Mouse (Mus musculus) stomach, embryonic 16.5 days (tissue): ENCODE measurements around the gene Spem1. TPM values are rescaled to one million over a fixed set of nuclear protein-coding genes. Genes with fewer than 3 reads are reported as not detected.

Experiments
- ATAC-seq: fragments of 200-750 bp; cut with Nextera tagmentation; 2 replicates; pipeline ENCODE4 v1.8.0; 2017; ENCODE audit warnings: moderate number of reproducible peaks, moderate TSS enrichment; ENCODE audit not compliant: insufficient read depth, low FRiP score
- H3K27ac ChIP-seq: fragments of 300-500 bp; sonication (generic); 2 replicates; pipeline ENCODE4 v1.5.1; 2014; ENCODE audit warnings: low read length
- H3K27me3 ChIP-seq: fragments of 300-500 bp; sonication (generic); 2 replicates; pipeline ENCODE4 v1.6.1; 2014; ENCODE audit warnings: low read length, control low read depth, mixed read lengths; ENCODE audit not compliant: control insufficient read depth, insufficient read depth
- H3K36me3 ChIP-seq: fragments of 300-500 bp; sonication (generic); 2 replicates; pipeline ENCODE4 v1.6.1; 2014; ENCODE audit warnings: low read length; ENCODE audit not compliant: control insufficient read depth, insufficient read depth
- H3K4me1 ChIP-seq: fragments of 300-500 bp; sonication (generic); 2 replicates; pipeline ENCODE4 v1.6.1; 2014; ENCODE audit warnings: low read length, control low read depth, mixed read lengths; ENCODE audit not compliant: control insufficient read depth, insufficient read depth
- H3K4me2 ChIP-seq: fragments of 300-500 bp; sonication (generic); 2 replicates; pipeline ENCODE4 v1.6.1; 2014; ENCODE audit warnings: low read depth, low read length, mixed read lengths
- H3K4me3 ChIP-seq: fragments of 300-500 bp; sonication (generic); replicated peaks from 2 replicates; pipeline ENCODE4 v1.5.1; 2014; ENCODE audit warnings: mild to moderate bottlenecking, low read length
- H3K9ac ChIP-seq: fragments of 300-500 bp; sonication (generic); 2 replicates; pipeline ENCODE4 v1.6.1; 2014; ENCODE audit warnings: low read length
- H3K9me3 ChIP-seq: fragments of 300-500 bp; sonication (generic); replicated peaks from 2 replicates; pipeline ENCODE4 v1.6.1; 2016; ENCODE audit warnings: low read length, control low read depth; ENCODE audit not compliant: control insufficient read depth
- WGBS: fragments of 180-500 bp; shearing (Covaris S2); extraction: QIAGEN DNeasy Blood & Tissue Kit; methylation state at CpG from one replicate; pipeline ENCODE4 v1.1.7; 2014; 5-methylcytosine and 5-hydroxymethylcytosine counted together
- polyA plus RNA-seq: library from polyadenylated mRNA; unstranded; fragments of >200 nt; fragmentation: Nextera tagmentation; extraction: Ambion mirVana; gene quantifications from 2 replicates; pipeline ENCODE4 v1.2.1, GENCODE M21; 2015

Gene Spem1
- polyA plus RNA-seq, 1 experiment from 2014 or later, result not detected

- 74% methylated on average over 10 of the region's 10 CpGs for WGBS
- H3K36me3 ChIP-seq, result 0 out of 2 replicates have a peak, but pooled peaks cover 9% of the 10 kb centered on the region
Observed at GRCm38 (mm10) chr11:69854680-69855079, 32.7 kb upstream of the Spem1 start.

GRCm38 (mm10) chr11:69853994-69854393 lies 32.0 kb upstream of the Spem1 start:
- no peaks in the 10 kb centered on the region for H3K27me3 ChIP-seq
- H3K4me2 ChIP-seq, result no peak overlapping the region
- no peak overlapping the region for H3K9ac ChIP-seq
- WGBS, result 55% methylated on average over 7 of the region's 7 CpGs
- no peaks in the 10 kb centered on the region for H3K4me1 ChIP-seq
- H3K36me3 ChIP-seq, result 0 out of 2 replicates have a peak, but pooled peaks cover 9% of the 10 kb centered on the region
- ATAC-seq, result 0 out of 2 replicates have a peak, but pooled peaks have one; percentile 9
- H3K9me3 ChIP-seq, result no peaks in the 10 kb centered on the region
- H3K4me3 ChIP-seq, result no peak overlapping the region
- H3K27ac ChIP-seq, result no peak overlapping the region

More at GRCm38 (mm10) chr11:69854680-69855079, 32.7 kb upstream of the Spem1 start:
- H3K4me1 ChIP-seq, result no peaks in the 10 kb centered on the region
- no peak overlapping the region for H3K4me3 ChIP-seq
- no peak for ATAC-seq
- no peak overlapping the region for H3K27ac ChIP-seq
- no peak overlapping the region for H3K9ac ChIP-seq
- no peak overlapping the region for H3K4me2 ChIP-seq
- H3K9me3 ChIP-seq, result no peaks in the 10 kb centered on the region
- H3K27me3 ChIP-seq, result no peaks in the 10 kb centered on the region

DNA sequence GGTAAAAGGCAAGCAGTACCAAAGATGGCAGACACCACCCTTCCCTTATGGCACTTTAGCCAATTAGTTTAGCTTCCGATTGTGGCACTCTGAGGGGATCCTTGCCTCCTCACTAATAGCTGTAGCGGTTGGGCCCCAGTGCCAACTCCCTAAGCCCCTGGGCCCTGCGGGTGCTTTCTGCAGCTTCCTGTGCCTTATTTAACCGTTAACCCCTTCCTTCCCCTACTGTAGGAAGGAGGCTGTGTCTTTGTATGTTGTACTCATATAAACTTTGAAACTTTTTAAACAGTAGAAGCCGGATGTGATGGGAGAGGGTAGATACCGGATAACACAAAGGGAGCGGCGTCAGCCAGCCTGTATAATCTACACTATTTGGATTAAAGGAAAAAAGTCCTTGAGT lies 28.8 kb upstream of the Spem1 start:
- 0 out of 2 replicates have a peak, but pooled peaks cover 9% of the 10 kb centered on the region for H3K36me3 ChIP-seq
- no peaks in the 10 kb centered on the region for H3K27me3 ChIP-seq
- WGBS, result 69% methylated on average over 8 of the region's 8 CpGs
- peaks cover 10% of the 10 kb centered on the region for H3K4me1 ChIP-seq
- no peak overlapping the region for H3K27ac ChIP-seq
- H3K9ac ChIP-seq, result no peak overlapping the region
- H3K4me3 ChIP-seq, result no peak overlapping the region
- H3K9me3 ChIP-seq, result no peaks in the 10 kb centered on the region
- no peak overlapping the region for H3K4me2 ChIP-seq
- ATAC-seq, result no peak

DNA sequence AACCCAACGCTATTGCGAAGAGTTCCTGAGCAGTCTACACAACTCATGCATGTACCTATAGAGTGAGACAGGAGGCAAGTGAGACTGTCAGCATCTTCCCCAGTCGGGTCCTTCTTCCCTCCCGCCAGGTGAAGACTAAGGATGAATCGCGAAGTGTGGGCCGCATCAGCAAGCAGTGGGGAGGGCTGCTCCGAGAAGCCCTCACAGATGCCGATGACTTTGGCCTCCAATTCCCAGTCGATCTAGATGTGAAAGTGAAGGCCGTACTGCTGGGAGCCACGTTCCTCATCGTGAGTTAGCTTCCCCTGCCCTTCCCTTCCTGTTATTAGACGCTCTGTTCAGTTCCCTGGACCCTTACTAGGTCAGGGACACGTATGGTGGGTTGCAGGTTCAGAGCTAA lies 27.9 kb upstream of the Spem1 start:
- no peak overlapping the region; the same call in 1 of the 2 replicates for H3K27ac ChIP-seq
- H3K27me3 ChIP-seq, result no peaks in the 10 kb centered on the region
- H3K9me3 ChIP-seq, result no peaks in the 10 kb centered on the region
- WGBS, result 94% methylated on average over 15 of the region's 15 CpGs
- peaks cover 16% of the 10 kb centered on the region for H3K4me1 ChIP-seq
- H3K4me2 ChIP-seq, result no peak overlapping the region
- no peak overlapping the region for H3K4me3 ChIP-seq
- ATAC-seq, result no peak
- no peak overlapping the region for H3K9ac ChIP-seq
- H3K36me3 ChIP-seq, result 0 out of 2 replicates have a peak, but pooled peaks cover 9% of the 10 kb centered on the region

DNA sequence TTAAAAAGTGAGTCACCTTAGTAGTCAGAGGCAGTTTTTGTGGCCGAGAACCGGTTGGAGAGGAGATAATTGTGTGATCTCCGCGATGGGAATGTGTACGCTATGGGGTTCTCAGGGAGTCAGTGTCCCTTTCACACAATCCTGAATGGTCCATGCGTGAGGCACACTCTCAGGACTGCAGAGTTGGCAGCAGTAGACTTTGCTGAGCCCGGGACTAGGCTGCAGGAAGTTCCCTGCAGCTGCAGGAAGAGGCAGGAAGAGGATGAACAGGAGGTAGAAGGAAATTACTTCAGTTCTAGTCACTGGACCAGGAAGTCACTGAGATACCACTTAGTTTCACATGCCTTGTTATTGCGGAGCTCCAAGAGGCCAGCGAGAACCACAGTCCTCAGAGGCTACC lies 27.1 kb upstream of the Spem1 start:
- Histone ChIP-seq H3K36me3 (0 out of 2 replicates have a peak, but pooled peaks cover 9% of the 10 kb centered on the region), H3K27ac (peak overlapping the region; percentile 36; the same call in 1 of the 2 replicates)

GRCm38 (mm10) chr11:69848021-69848420 lies 26.0 kb upstream of the Spem1 start:
- peaks cover 16% of the 10 kb centered on the region for H3K4me1 ChIP-seq
- no peak for ATAC-seq
- H3K27ac ChIP-seq, result no peak overlapping the region
- H3K9me3 ChIP-seq, result no peaks in the 10 kb centered on the region
- 90% methylated on average over 6 of the region's 6 CpGs for WGBS
- H3K9ac ChIP-seq, result no peak overlapping the region; the same call in 1 of the 2 replicates
- H3K36me3 ChIP-seq, result 0 out of 2 replicates have a peak, but pooled peaks cover 9% of the 10 kb centered on the region
- H3K27me3 ChIP-seq, result no peaks in the 10 kb centered on the region
- peak overlapping the region; percentile 64; the same call in 1 of the 2 replicates for H3K4me3 ChIP-seq
- H3K4me2 ChIP-seq, result peak overlapping the region; percentile 84

More for the DNA sequence above, 27.1 kb upstream of the Spem1 start:
- 79% methylated on average over 9 of the region's 9 CpGs for WGBS
- no peak overlapping the region for H3K4me3 ChIP-seq
- no peak for ATAC-seq
- no peaks in the 10 kb centered on the region for H3K27me3 ChIP-seq
- H3K9me3 ChIP-seq, result no peaks in the 10 kb centered on the region
- H3K4me1 ChIP-seq, result peaks cover 16% of the 10 kb centered on the region
- no peak overlapping the region for H3K4me2 ChIP-seq
- no peak overlapping the region for H3K9ac ChIP-seq

- H3K27me3 ChIP-seq, result no peaks in the 10 kb centered on the region
- peak overlapping the region; percentile 84 for H3K4me2 ChIP-seq
- peak overlapping the region; percentile 83 for H3K9ac ChIP-seq
- peaks cover 16% of the 10 kb centered on the region for H3K4me1 ChIP-seq
- no peaks in the 10 kb centered on the region for H3K9me3 ChIP-seq
- 0 out of 2 replicates have a peak, but pooled peaks cover 9% of the 10 kb centered on the region for H3K36me3 ChIP-seq
- peak; percentile 63 for ATAC-seq
- H3K4me3 ChIP-seq, result peak overlapping the region; percentile 64
- peak overlapping the region; percentile 95 for H3K27ac ChIP-seq
- 8% methylated on average over 37 of the region's 37 CpGs for WGBS
Observed at GRCm38 (mm10) chr11:69846738-69847688, 25.0 kb upstream of the Spem1 start.

DNA sequence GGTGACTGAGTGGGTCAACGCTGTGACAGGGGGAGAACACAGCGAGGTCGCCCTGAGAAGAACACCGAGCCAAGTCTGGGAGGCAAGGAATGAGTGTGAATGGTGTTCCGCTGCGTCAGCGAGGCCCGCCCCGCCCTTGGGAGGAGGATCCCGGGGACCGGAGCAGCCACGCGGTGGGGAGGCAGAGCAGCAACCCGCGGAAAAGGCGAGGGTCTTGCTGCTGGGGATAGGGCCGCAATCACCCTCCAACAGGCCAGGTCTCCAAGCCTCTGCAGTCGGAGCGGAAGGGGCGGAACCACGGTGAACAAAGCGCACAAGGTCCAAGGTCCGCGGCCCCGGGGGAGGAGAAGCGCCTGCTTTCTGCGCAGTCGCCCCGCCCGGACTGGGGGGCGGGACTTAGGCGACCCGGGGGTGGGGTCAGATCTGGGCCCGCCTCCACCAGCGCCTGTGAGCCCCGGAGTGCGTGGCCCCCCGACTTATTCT lies 24.3 kb upstream of the Spem1 start, which contains the start of gene Plscr3:
Plscr3 (plus strand) TSS at position 179 of the 483 bp plus-strand sequence.
- ATAC-seq, result peak; percentile 94
- no peaks in the 10 kb centered on the region for H3K9me3 ChIP-seq
- H3K4me2 ChIP-seq, result peak within 1 kb of the TSS; percentile 84
- 0 out of 2 replicates have a peak, but pooled peaks cover 2% of the 10 kb centered on the region for H3K36me3 ChIP-seq
- no peaks in the 10 kb centered on the region for H3K27me3 ChIP-seq
- under 1% methylated on average over 38 of the region's 38 CpGs for WGBS
- peak within 1 kb of the TSS; percentile 95 for H3K27ac ChIP-seq
- peak within 1 kb of the TSS; percentile 83 for H3K9ac ChIP-seq
- peaks cover 16% of the 10 kb centered on the region for H3K4me1 ChIP-seq
- peak within 1 kb of the TSS; percentile 64 for H3K4me3 ChIP-seq

- H3K9me3 ChIP-seq, result no peaks in the 10 kb centered on the region
- H3K27me3 ChIP-seq, result no peaks in the 10 kb centered on the region
- under 1% methylated on average over 7 of the region's 7 CpGs for WGBS
- no peaks in the 10 kb centered on the region for H3K36me3 ChIP-seq
- H3K4me2 ChIP-seq, result peak overlapping the region; percentile 89
- peaks cover 29% of the 10 kb centered on the region for H3K4me1 ChIP-seq
- H3K4me3 ChIP-seq, result peak overlapping the region; percentile 66
- peak overlapping the region; percentile 84 for H3K27ac ChIP-seq
- ATAC-seq, result no peak
- peak overlapping the region; percentile 82 for H3K9ac ChIP-seq
Observed at GRCm38 (mm10) chr11:69838714-69839104, 16.7 kb upstream of the Spem1 start.
